Mouse (Mus musculus) neutrophil, adult 65 days (primary cell): ENCODE measurements around the gene Ube3c. TPM values are rescaled to one million over a fixed set of nuclear protein-coding genes. Genes with fewer than 3 reads are reported as not detected.

Source experiments
- total RNA-seq: library from RNA; stranded (reverse); gene quantifications from 2 replicates; pipeline ENCODE4 v1.2.4, GENCODE M21; 2023

The Ube3c gene
- 13.3 and 17.6 TPM in 2 replicates for total RNA-seq

DNA sequence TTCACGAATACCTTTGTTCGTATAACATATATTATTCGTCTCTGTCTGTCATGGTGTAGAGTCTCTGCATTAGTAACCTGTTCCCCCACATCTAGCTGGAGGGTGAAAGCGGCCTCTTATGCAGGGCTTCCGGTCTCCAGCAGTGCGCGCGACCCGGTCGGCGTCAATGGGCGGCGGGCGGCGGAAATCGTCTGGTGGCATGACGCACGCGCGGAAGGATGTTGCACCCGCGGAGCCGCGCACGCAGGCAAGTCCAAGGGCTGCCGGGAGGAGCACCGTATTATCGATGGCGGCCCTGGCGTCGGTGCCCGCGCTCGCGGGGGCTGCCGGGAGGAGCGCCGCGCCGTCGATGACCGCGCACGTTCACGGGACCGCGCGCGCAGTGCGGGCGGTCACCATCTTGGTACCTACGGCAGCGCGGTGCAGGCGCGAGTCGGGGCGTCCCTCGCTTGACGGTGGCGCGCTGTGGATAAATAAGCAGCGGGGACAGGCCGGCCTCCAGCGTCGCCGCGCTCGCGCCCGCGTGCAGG lies at the start of gene Ube3c:
Ube3c (plus strand) TSS at position 395 of the 530 bp plus-strand sequence.

Other genes with a start within 250 kb of the Ube3c start
- gene Lmbr1, start 190.9 kb upstream of the Ube3c start, total RNA-seq = 0.34 and 0.41 TPM in 2 replicates
- gene Nom1, start 134.6 kb upstream of the Ube3c start, total RNA-seq = 7.5 and 8.4 TPM in 2 replicates
- gene Mnx1, start 90.8 kb upstream of the Ube3c start, total RNA-seq = not detected in 2 replicates
- 189 and 258 TPM in 2 replicates for gene Dnajb6, start 166.4 kb downstream of the Ube3c start, total RNA-seq
- 4.9 TPM in 1 of 2 replicates, not detected in the other for gene Gm5129, start 166.7 kb downstream of the Ube3c start, total RNA-seq